Mouse (Mus musculus): ENCODE measurements around the gene Ppm1l.

DNA sequence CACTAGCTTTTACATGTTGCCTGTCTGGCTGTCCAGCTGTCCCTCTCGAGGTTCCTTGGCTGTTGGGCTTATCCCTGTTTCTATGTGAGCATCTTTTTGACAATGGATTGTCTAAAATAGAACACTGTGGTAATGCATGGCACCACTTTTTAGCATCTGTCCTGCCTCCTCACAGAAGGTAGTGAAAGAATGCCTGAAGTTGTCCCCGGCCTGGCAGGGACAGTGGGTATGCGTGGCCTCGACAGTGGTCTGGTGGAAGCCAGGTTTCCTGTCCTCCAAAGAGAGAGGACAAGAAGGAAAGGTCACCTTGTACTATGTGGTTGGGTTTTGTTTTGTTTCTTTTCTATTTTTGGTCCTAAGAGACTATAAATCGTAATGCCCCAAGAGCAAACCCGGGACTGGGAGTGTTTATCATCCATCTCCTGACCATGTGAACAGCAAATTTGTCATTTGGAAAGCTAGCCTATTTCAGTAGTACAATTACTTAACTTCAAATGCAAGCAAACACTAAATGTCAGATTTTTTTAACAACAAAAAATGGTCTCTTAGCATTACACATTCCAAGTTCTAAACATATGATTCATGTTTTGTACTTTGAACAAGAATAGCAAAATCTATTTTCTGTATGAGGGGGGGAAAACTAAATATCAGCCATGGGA lies 242.8 kb downstream of the Ppm1l start:
- no peak for TF ChIP-seq CTCF (IDR thresholded peaks at IDR 0.05; ENCODE audit: low read depth)
- no peak for TF ChIP-seq EP300 (optimal IDR thresholded peaks at IDR 0.05)

All from stomach, postnatal 0 days (tissue).